Mouse (Mus musculus) C2C12 (cell line): ENCODE measurements at regions not wholly inside any gene's neighbourhood (a gene's known extent, or its start where the extent isn't known, plus 50 kb on each side); places are given as distances from the start of the nearest gene placed in this dataset.

ENCODE experiments used
- CEBPB ChIP-seq: IDR thresholded peaks from one replicate; pipeline ENCODE4 v1.6.1; 2011; ENCODE audit warnings: low read depth, mild to moderate bottlenecking, control low read depth, moderate library complexity
- CTCF ChIP-seq: IDR thresholded peaks from one replicate; pipeline ENCODE4 v1.5.1; 2011; ENCODE audit not compliant: control insufficient read depth, insufficient read depth, insufficient read length
- FOSL1 ChIP-seq: IDR thresholded peaks from one replicate; pipeline ENCODE4 v1.8.0; 2011; ENCODE audit warnings: mild to moderate bottlenecking, low read length; ENCODE audit not compliant: poor library complexity, insufficient read depth, severe bottlenecking
- MAX ChIP-seq: IDR thresholded peaks from one replicate; pipeline ENCODE4 v1.6.1; 2011; ENCODE audit warnings: mild to moderate bottlenecking, control low read depth

- no peak for TF ChIP-seq CTCF
- no peak for TF ChIP-seq MAX
- TF ChIP-seq CEBPB, result no peak
- TF ChIP-seq FOSL1, result no peak
Observed at GRCm38 (mm10) chr9:43660151-43660550, 83.6 kb upstream of the Nectin1 start.
